Mouse (Mus musculus) E14TG2a.4 (cell line): ENCODE measurements around the gene Dctn2.

Experiments used
- CTCF ChIP-seq: conservative IDR thresholded peaks from 2 replicates; pipeline ENCODE4 v1.5.1; 2014; ENCODE audit warnings: low read length
- NANOG ChIP-seq: IDR thresholded peaks from 2 replicates; pipeline ENCODE4 v1.6.1; 2014; ENCODE audit warnings: borderline replicate concordance, low read length, mixed read lengths
- POU5F1 ChIP-seq: IDR thresholded peaks from 2 replicates; pipeline ENCODE4 v1.6.1; 2014; ENCODE audit warnings: low read length, borderline replicate concordance

DNA sequence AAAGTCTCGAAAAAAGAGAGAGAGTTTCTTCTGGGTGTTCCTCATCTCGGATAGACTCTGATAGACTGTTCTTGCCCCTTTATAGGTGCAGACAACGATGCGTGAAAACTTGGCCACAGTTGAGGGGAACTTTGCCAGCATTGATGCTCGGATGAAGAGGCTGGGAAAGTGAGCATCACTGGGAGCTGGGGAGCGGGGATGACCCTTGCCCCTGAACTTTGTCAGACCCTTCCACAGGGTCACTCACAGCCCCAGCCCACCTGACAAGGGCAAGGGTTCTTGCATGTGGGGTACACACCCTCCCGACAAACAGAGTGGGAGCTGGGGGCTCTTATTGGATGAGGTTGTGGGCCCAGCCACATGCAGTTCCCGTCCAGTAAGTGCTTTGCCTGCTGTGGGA is 15.1 kb downstream of the Dctn2 start:
- TF ChIP-seq CTCF (no peak), POU5F1 (no peak), NANOG (no peak)
